Mouse (Mus musculus) MEL (cell line): ENCODE results near the gene Hoxb2.

ENCODE experiments used
- CHD2 ChIP-seq: IDR thresholded peaks from 2 replicates; pipeline ENCODE4 v1.6.1; 2011; ENCODE audit warnings: low read length, improper control_type of control experiment
- CTCF ChIP-seq, 3 experiments: IDR thresholded peaks in 2 of 3; conservative IDR thresholded peaks in 1 of 3; 2 replicates each; pipeline ENCODE4 v1.5.1; 2011 to 2012; ENCODE audit warnings: low read length in 3 of 3, low read depth in 2 of 3, mild to moderate bottlenecking in 2 of 3, improper control_type of control experiment in 1 of 3, inconsistent platforms in 1 of 3, mixed read lengths in 1 of 3, moderate library complexity in 1 of 3; ENCODE audit not compliant: control insufficient read depth in 1 of 3, insufficient read depth in 1 of 3, poor library complexity in 1 of 3, severe bottlenecking in 1 of 3
- EP300 ChIP-seq, 2 experiments: IDR thresholded peaks; 2 replicates each; pipeline ENCODE4 v1.6.1; 2011; ENCODE audit warnings: improper control_type of control experiment in 2 of 2, low read length in 2 of 2, low read depth in 1 of 2, mild to moderate bottlenecking in 1 of 2
- GATA1 ChIP-seq: IDR thresholded peaks from 2 replicates; pipeline ENCODE4 v1.6.1; 2011; ENCODE audit warnings: low read depth, low read length, improper control_type of control experiment
- JUND ChIP-seq: IDR thresholded peaks from 2 replicates; pipeline ENCODE4 v1.6.1; 2011; ENCODE audit warnings: low read depth, mild to moderate bottlenecking, improper control_type of control experiment, low read length
- MXI1 ChIP-seq: IDR thresholded peaks from 2 replicates; pipeline ENCODE4 v1.6.1; 2011; ENCODE audit warnings: mild to moderate bottlenecking, low read depth, low read length, improper control_type of control experiment
- POLR2A ChIP-seq, 2 experiments: IDR thresholded peaks; 2 replicates each; pipeline ENCODE4 v1.6.1; 2011 to 2012; ENCODE audit warnings: low read length in 2 of 2, mild to moderate bottlenecking in 2 of 2, control low read depth in 1 of 2, improper control_type of control experiment in 1 of 2, low read depth in 1 of 2, moderate library complexity in 1 of 2; ENCODE audit not compliant: control insufficient read depth in 1 of 2, insufficient read depth in 1 of 2, poor library complexity in 1 of 2
- POLR2AphosphoS2 ChIP-seq: IDR thresholded peaks from 2 replicates; pipeline ENCODE4 v1.6.1; 2011; ENCODE audit warnings: low read length, improper control_type of control experiment
- RCOR1 ChIP-seq: IDR thresholded peaks from 2 replicates; pipeline ENCODE4 v1.6.1; 2012; ENCODE audit warnings: low read depth, mild to moderate bottlenecking, inconsistent platforms, low read length, improper control_type of control experiment
- TAL1 ChIP-seq: IDR thresholded peaks from 2 replicates; pipeline ENCODE4 v1.6.1; 2012; ENCODE audit warnings: mild to moderate bottlenecking, inconsistent platforms, low read length, moderate library complexity, mixed read lengths

DNA sequence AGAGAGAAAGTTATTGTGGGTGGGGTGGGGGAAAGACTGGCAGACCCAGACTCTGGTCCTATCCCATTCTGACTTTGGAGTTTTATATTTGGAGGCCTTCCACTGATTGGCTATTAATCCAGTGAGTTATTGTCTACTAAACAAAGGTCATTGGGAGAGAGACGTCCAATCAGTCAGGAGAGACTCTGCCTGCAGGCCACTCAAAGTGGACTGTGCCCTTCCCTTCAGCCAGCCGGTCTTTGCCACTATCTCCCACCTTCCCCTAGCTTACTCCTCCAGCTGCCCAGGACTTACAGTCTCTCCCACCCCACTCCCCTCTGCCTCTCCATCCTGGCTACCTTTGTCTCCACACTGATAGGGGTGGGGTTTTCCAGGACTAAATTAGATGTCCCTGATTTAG lies 13.7 kb upstream of the Hoxb2 start:
- TF ChIP-seq POLR2A (IDR thresholded peaks at IDR 0.05; ENCODE audit: control insufficient read depth in 1 of 2, insufficient read depth in 1 of 2, low read depth in 1 of 2, low read length in 2 of 2, poor library complexity in 1 of 2) (no peak), GATA1 (no peak), POLR2AphosphoS2 (no peak), MXI1 (no peak), JUND (no peak), RCOR1 (no peak), CHD2 (no peak), CTCF (IDR thresholded peaks at IDR 0.05 in 2 of 3, conservative IDR thresholded peaks at IDR 0.05 in 1 of 3; ENCODE audit: control insufficient read depth in 1 of 3, insufficient read depth in 1 of 3, low read depth in 2 of 3, low read length in 3 of 3, poor library complexity in 1 of 3, severe bottlenecking in 1 of 3) (no peak), EP300 (IDR thresholded peaks at IDR 0.05; ENCODE audit: low read depth in 1 of 2, low read length in 2 of 2) (no peak), TAL1 (no peak)
